In genomic region chr2:14823105-14823504, GRCm38 (mm10) we compare ENCODE assay signal across 11 mouse cellular contexts.
DNase-seq lines count a peak whose midpoint lies in the region; ATAC-seq and TF ChIP-seq lines count a peak whose summit lies in the region.
"Had no signal": no experiment of that assay in that cellular context is flagged by ENCODE, and none has a peak within 500 bp of the region (broad histone marks: within the 10 kb centered on the region; RNA-seq: fewer than 3 reads in every experiment).

No protein-coding gene starts in this region.

- H3K27ac ChIP-seq in limb, embryonic 12.5 days: no peak overlapping the region
- H3K27ac ChIP-seq: midbrain, embryonic 10.5 days had no signal

- ATAC-seq in limb, embryonic 12.5 days (ENCODE audit: insufficient number of reproducible peaks, insufficient read depth, low FRiP score, low TSS enrichment, low read depth): peak; percentile 60; the same call in 1 of the 2 replicates
- ATAC-seq in frontal cortex, adult (ENCODE audit: low TSS enrichment): no peak

- no peak overlapping the region for H3K9ac ChIP-seq in limb, embryonic 12.5 days (replicated peaks)

- H3K27me3 ChIP-seq in C2C12 (ENCODE audit: control insufficient read depth, insufficient read depth, insufficient read length): no peaks in the 10 kb centered on the region
- H3K27me3 ChIP-seq in limb, embryonic 12.5 days: no peaks in the 10 kb centered on the region

- peaks cover 3% of the 10 kb centered on the region for H3K79me3 ChIP-seq in C2C12 (ENCODE audit: low read depth)

- no peak overlapping the region for H3ac ChIP-seq in C2C12 (ENCODE audit: control insufficient read depth, insufficient read length, low read depth)

- no peaks in the 10 kb centered on the region for H3K36me3 ChIP-seq in C2C12 (ENCODE audit: control insufficient read depth, insufficient read depth)
- no peaks in the 10 kb centered on the region for H3K36me3 ChIP-seq in limb, embryonic 12.5 days
- H3K36me3 ChIP-seq: midbrain, embryonic 10.5 days had no signal

- DNase-seq in brain, embryonic 14.5 days (ENCODE audit: low read depth): peak; percentile 60
- DNase-seq in heart, adult 8-10 months (ENCODE audit: low spot score): peak; percentile 65
- DNase-seq in yolk sac, embryonic 10.5 days (ENCODE audit: low spot score): no peak
- DNase-seq in adrenal gland, postnatal 25 days: no peak
- DNase-seq in urinary bladder, postnatal 4 days (ENCODE audit: low spot score in 2 of 2): no peak
- DNase-seq: right cerebral cortex, adult 18-20 months; thymus, postnatal 36 days had no signal

- no peak overlapping the region for H3K4me2 ChIP-seq in limb, embryonic 12.5 days

- peaks cover 4% of the 10 kb centered on the region for H3K4me1 ChIP-seq in limb, embryonic 12.5 days (replicated peaks)

- H3K4me3 ChIP-seq in C2C12 (ENCODE audit: insufficient read depth, poor library complexity, severe bottlenecking): no peak overlapping the region
- no peak overlapping the region for H3K4me3 ChIP-seq in limb, embryonic 12.5 days (replicated peaks)
- H3K4me3 ChIP-seq: midbrain, embryonic 10.5 days had no signal

- no peak for TF ChIP-seq CTCF in C2C12 (IDR thresholded peaks at IDR 0.05; ENCODE audit: control insufficient read depth, insufficient read depth, insufficient read length)
- no peak for TF ChIP-seq CTCF in brain, embryonic 14.5 days (IDR thresholded peaks at IDR 0.05; ENCODE audit: borderline replicate concordance, extremely low read depth, insufficient read depth, insufficient read length)

- no peak for TF ChIP-seq POLR2A in brain, embryonic 14.5 days (IDR thresholded peaks at IDR 0.05; ENCODE audit: borderline replicate concordance, extremely low read depth, insufficient read depth, insufficient read length, poor library complexity, severe bottlenecking)

- no peaks in the 10 kb centered on the region for H3K9me3 ChIP-seq in limb, embryonic 12.5 days
- H3K9me3 ChIP-seq: midbrain, embryonic 10.5 days had no signal

- H3K79me2 ChIP-seq in C2C12 (ENCODE audit: control insufficient read depth, insufficient read depth): no peaks in the 10 kb centered on the region

TF ChIP-seq in C2C12, 6 proteins besides CTCF, POLR2A, EP300 and RAD21:
- no peak for TF ChIP-seq MAX (IDR thresholded peaks at IDR 0.05)
- TF ChIP-seq MYOD1 (IDR thresholded peaks at IDR 0.05; ENCODE audit: control insufficient read depth, insufficient read length, low read depth): peak; percentile 23
TF ChIP-seq in C2C12: peak in this region for 1.

Comparison
In these comparisons a context has a peak if more than half of its experiments do, and no peak if none do; other contexts are left out.
1. DNase-seq: peak in brain, embryonic 14.5 days (single experiment) and heart, adult 8-10 months (single experiment); none in yolk sac, embryonic 10.5 days (single experiment), adrenal gland, postnatal 25 days (single experiment) and urinary bladder, postnatal 4 days (0 of 2).